Mouse (Mus musculus) G1E (cell line): ENCODE results near the gene Ppara. TPM values are rescaled to one million over a fixed set of nuclear protein-coding genes. Genes with fewer than 3 reads are reported as not detected.

Experiments
- ATAC-seq: 2 replicates; pipeline ENCODE4 v1.8.0; 2016; ENCODE audit warnings: mild to moderate bottlenecking; ENCODE audit not compliant: insufficient number of reproducible peaks, poor library complexity, low FRiP score, severe bottlenecking; ENCODE audit errors: extremely low read depth
- DNase-seq: peaks from one replicate; pipeline ENCODE4 v3.0.0; 2012; ENCODE audit warnings: low spot score
- H3K27me3 ChIP-seq: 2 replicates; pipeline ENCODE4 v1.6.1; 2012; ENCODE audit warnings: mild to moderate bottlenecking, low read length, inconsistent platforms; ENCODE audit not compliant: insufficient read depth
- H3K36me3 ChIP-seq: replicated peaks from 2 replicates; pipeline ENCODE3; 2012; ENCODE audit warnings: mild to moderate bottlenecking, inconsistent platforms
- H3K4me1 ChIP-seq: 2 replicates; pipeline ENCODE4 v1.6.1; 2012; ENCODE audit warnings: low read depth, low read length, inconsistent platforms, mixed read lengths; ENCODE audit not compliant: insufficient read depth
- H3K4me3 ChIP-seq: 2 replicates; pipeline ENCODE4 v1.5.1; 2012; ENCODE audit warnings: low read depth, mild to moderate bottlenecking, inconsistent platforms, low read length, moderate library complexity, mixed read lengths
- H3K9me3 ChIP-seq: replicated peaks from 2 replicates; pipeline ENCODE4 v1.6.1; 2012; ENCODE audit warnings: inconsistent platforms
- CTCF ChIP-seq: IDR thresholded peaks from 2 replicates; pipeline ENCODE4 v1.5.1; 2012; ENCODE audit warnings: low read depth, low read length, inconsistent platforms, mixed read lengths
- GATA1 ChIP-seq: IDR thresholded peaks from 2 replicates; pipeline ENCODE4 v1.6.1; 2012; ENCODE audit warnings: borderline replicate concordance, low read length, inconsistent platforms, mixed read lengths
- GATA2 ChIP-seq: IDR thresholded peaks from 2 replicates; pipeline ENCODE4 v1.6.1; 2012; ENCODE audit warnings: low read depth, low read length, inconsistent platforms, borderline replicate concordance
- POLR2AphosphoS5 ChIP-seq: IDR thresholded peaks from 2 replicates; pipeline ENCODE4 v1.6.1; 2012; ENCODE audit warnings: low read depth, low read length, inconsistent platforms; ENCODE audit not compliant: insufficient replicate concordance
- TAL1 ChIP-seq: conservative IDR thresholded peaks from 2 replicates; pipeline ENCODE4 v1.6.1; 2012; ENCODE audit warnings: low read depth, low read length, inconsistent platforms, mixed read lengths
- polyA plus RNA-seq: library from polyadenylated mRNA; stranded (reverse); fragments of >175 nt; gene quantifications from 2 replicates; pipeline ENCODE4 v1.2.3, GENCODE M21; 2012
- total RNA-seq, 2 experiments: library from RNA; stranded (forward) in 1 of 2; stranded (reverse) in 1 of 2; fragments of 200-1000 nt in 1 of 2; fragments of >200 nt in 1 of 2; fragmentation: Nextera tagmentation in 1 of 2; gene quantifications; 2 replicates each; pipeline ENCODE4 v1.2.3; 2014 to 2017

Ppara gene
- total and polyA plus RNA-seq, 3 experiments, result 0.11 TPM; not detected in 2

DNA sequence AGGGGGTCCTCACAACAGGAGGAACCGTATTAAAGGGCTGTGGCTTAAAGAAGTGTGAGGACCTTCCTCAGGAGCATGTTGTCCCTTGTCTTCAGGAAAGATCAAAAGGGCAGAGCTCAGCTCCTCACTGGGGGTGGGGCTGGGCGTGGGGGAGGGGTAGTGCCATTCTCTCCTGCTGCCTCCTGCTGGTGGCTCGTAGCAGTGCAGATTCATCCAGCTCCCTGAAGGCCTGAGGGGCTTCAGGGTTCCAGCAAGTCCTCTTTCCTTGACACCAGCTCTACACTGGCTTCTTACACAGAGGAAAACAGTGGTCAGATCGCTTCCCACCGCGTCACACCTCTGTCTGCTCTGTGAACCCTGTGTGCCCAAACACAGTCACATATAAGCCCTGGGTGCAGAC lies 106.2 kb downstream of the Ppara start:
- no peak for DNase-seq
- peaks cover 31% of the 10 kb centered on the region for H3K36me3 ChIP-seq
- no peak overlapping the region for H3K4me3 ChIP-seq
- H3K9me3 ChIP-seq, result no peaks in the 10 kb centered on the region
- H3K4me1 ChIP-seq, result peaks cover 11% of the 10 kb centered on the region; the same call in 1 of the 2 replicates
- TF ChIP-seq POLR2AphosphoS5, result no peak
- TF ChIP-seq CTCF, result 0 out of 2 replicates have a peak, but pooled peaks have one; percentile 31
- no peak for ATAC-seq
- H3K27me3 ChIP-seq, result no peaks in the 10 kb centered on the region

DNA sequence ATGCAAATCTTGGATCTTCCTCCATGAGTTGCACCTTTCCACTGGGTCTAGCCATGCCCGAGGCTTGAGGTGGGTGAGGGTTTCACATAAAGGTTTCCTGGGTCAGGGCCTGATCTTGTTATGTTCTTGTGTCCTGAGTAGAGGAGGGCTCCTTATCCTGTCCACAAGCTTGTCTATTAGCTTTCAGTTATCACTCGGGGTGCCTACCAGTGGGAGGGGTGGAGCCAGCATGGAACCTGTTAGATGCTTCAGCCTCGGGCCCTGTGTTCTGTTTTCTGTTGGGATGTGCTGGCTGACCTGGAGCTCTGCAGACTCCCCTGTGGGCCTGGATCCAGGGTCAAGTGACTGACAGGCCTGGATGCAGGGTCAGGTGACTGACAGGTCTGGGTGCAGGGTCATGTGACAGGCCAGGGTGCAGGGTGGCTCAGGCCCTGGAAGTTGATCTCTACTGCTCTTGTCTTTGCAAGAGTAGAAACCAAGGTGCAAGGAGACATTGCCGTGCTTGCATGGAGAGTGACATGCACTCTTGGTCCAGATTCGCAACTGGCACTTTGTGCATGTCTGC lies 107.1 kb downstream of the Ppara start:
- Histone ChIP-seq H3K4me1 (peaks cover 7% of the 10 kb centered on the region; the same call in 1 of the 2 replicates), H3K9me3 (no peaks in the 10 kb centered on the region), H3K27me3 (no peaks in the 10 kb centered on the region), H3K36me3 (peaks cover 26% of the 10 kb centered on the region), H3K4me3 (no peak overlapping the region)
- no peak for ATAC-seq
- TF ChIP-seq POLR2AphosphoS5, result no peak
- TF ChIP-seq CTCF, result no peak
- no peak for DNase-seq

DNA sequence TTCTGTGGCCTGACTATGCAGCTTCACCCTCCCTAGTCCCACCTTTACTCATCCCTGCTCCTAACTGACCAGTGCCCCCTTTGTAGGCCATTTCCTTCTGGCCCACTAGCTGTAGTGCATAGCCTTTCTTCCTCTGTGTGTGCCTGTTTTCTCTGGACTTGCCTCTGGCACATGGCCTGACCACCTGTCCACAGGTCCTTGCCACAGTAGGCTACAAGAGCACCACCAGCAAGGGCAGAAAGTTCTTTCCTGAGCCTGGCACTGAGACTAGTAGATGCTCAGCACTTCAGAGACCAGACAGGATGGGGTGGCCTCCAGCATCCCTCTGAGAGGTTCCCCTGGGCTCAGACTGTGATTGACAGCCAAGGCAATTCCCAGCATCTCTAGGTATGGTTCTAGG lies 110.3 kb downstream of the Ppara start:
- DNase-seq, result no peak
- Histone ChIP-seq H3K4me3 (no peak overlapping the region), H3K9me3 (no peaks in the 10 kb centered on the region), H3K36me3 (peaks cover 25% of the 10 kb centered on the region), H3K27me3 (no peaks in the 10 kb centered on the region), H3K4me1 (peaks cover 5% of the 10 kb centered on the region; the same call in 1 of the 2 replicates)
- no peak for ATAC-seq
- TF ChIP-seq CTCF (no peak), POLR2AphosphoS5 (no peak), GATA1 (no peak), GATA2 (no peak), TAL1 (no peak)

DNA sequence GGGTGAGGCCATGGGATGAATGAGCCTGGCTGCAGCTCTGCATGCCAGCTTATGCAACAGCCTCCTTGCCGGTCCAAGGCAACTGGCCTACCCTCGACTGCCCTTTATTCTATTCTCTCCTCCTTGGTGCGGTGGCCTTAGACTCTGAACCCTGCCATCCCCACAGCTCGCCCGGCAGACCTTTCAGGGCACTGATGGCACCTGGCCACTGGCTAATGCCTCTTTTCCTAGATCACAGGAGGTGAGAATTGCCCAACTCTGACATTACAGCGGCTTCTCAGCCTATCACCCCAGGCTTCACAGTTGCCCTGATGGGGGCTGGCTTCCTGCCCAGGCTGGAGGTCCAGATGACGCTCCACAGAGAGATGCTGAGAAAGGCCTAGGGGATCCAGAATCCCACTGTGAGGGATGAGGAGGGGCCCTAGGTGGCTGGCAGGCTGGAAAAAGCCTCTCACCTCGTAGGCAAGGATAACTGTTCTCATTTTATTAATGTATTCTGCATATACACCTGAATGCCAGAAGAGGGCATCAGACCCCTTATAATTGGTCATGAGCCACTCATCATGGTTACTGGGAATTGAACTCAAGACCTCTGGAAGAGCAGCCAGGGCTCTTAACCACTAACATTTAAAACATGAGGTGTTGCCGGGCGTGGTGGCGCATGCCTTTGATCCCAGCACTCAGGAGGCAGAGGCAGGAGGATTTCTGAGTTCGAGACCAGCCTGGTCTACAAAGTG lies 117.0 kb downstream of the Ppara start:
- no peaks in the 10 kb centered on the region for H3K9me3 ChIP-seq
- H3K4me3 ChIP-seq, result no peak overlapping the region
- H3K36me3 ChIP-seq, result peaks cover 23% of the 10 kb centered on the region
- ATAC-seq (no peak), DNase-seq (no peak)
- no peak for TF ChIP-seq GATA2
- no peak for TF ChIP-seq POLR2AphosphoS5
- TF ChIP-seq TAL1, result no peak
- no peak for TF ChIP-seq GATA1
- 0 out of 2 replicates have a peak, but pooled peaks have one; percentile 25 for TF ChIP-seq CTCF
- H3K27me3 ChIP-seq, result no peaks in the 10 kb centered on the region; the same call in 1 of the 2 replicates
- H3K4me1 ChIP-seq, result peaks cover 13% of the 10 kb centered on the region

Other genes with a start within 250 kb of the Ppara start
- gene 7530416G11Rik, start 231.8 kb upstream of the Ppara start, total RNA-seq (2014; fragmentation: Nextera tagmentation), result not detected in 2 replicates
- not detected in 2 replicates for gene 7530416G11Rik, start 231.8 kb upstream of the Ppara start, total RNA-seq (2017)
- gene 7530416G11Rik, start 231.8 kb upstream of the Ppara start, polyA plus RNA-seq, result not detected in 2 replicates
- gene Wnt7b, start 152.5 kb upstream of the Ppara start, total RNA-seq (2014; fragmentation: Nextera tagmentation), result not detected in 2 replicates
- 0.11 TPM in 1 of 2 replicates, not detected in the other for gene Wnt7b, start 152.5 kb upstream of the Ppara start, total RNA-seq (2017)
- not detected in 2 replicates for gene Wnt7b, start 152.5 kb upstream of the Ppara start, polyA plus RNA-seq
- 9.7 and 14.7 TPM in 2 replicates for gene Cdpf1, start 76.7 kb downstream of the Ppara start, total RNA-seq (2014; fragmentation: Nextera tagmentation)
- 10.9 and 11.6 TPM in 2 replicates for gene Cdpf1, start 76.7 kb downstream of the Ppara start, total RNA-seq (2017)
- gene Cdpf1, start 76.7 kb downstream of the Ppara start, polyA plus RNA-seq, result 7.2 and 14.7 TPM in 2 replicates
- gene Pkdrej, start 86.8 kb downstream of the Ppara start, total RNA-seq (2014; fragmentation: Nextera tagmentation), result not detected in 2 replicates
- gene Pkdrej, start 86.8 kb downstream of the Ppara start, total RNA-seq (2017), result 0.06 and 0.11 TPM in 2 replicates
- not detected in 2 replicates for gene Pkdrej, start 86.8 kb downstream of the Ppara start, polyA plus RNA-seq
- gene Ttc38, start 97.3 kb downstream of the Ppara start, total RNA-seq (2014; fragmentation: Nextera tagmentation), result 1.6 and 1.7 TPM in 2 replicates
- 3.2 and 5.2 TPM in 2 replicates for gene Ttc38, start 97.3 kb downstream of the Ppara start, total RNA-seq (2017)
- gene Ttc38, start 97.3 kb downstream of the Ppara start, polyA plus RNA-seq, result 1.5 and 2.3 TPM in 2 replicates
- gene Gtse1, start 124.8 kb downstream of the Ppara start, total RNA-seq (2014; fragmentation: Nextera tagmentation), result 50.6 and 54.3 TPM in 2 replicates
- 26.3 TPM in 2 replicates for gene Gtse1, start 124.8 kb downstream of the Ppara start, total RNA-seq (2017)
- 92.1 and 99.4 TPM in 2 replicates for gene Gtse1, start 124.8 kb downstream of the Ppara start, polyA plus RNA-seq
- gene Trmu, start 144.3 kb downstream of the Ppara start, total RNA-seq (2014; fragmentation: Nextera tagmentation), result 10.6 and 21.2 TPM in 2 replicates
- 28.6 and 30.5 TPM in 2 replicates for gene Trmu, start 144.3 kb downstream of the Ppara start, total RNA-seq (2017)
- 41.1 TPM in 2 replicates for gene Trmu, start 144.3 kb downstream of the Ppara start, polyA plus RNA-seq